Comparison of ENCODE assay signal across 22 mouse cellular contexts in genomic region chr2:73021046-73021445, GRCm38 (mm10). TPM values are rescaled to one million over a fixed set of nuclear protein-coding genes. Genes with fewer than 3 reads are reported as not detected.
DNase-seq lines count a peak whose midpoint lies in the region; ATAC-seq lines count a peak whose summit lies in the region.
"Had no signal": no experiment of that assay in that cellular context is flagged by ENCODE, and none has a peak within 500 bp of the region (broad histone marks: within the 10 kb centered on the region; RNA-seq: fewer than 3 reads in every experiment).

No protein-coding gene starts in this region.

- no peak overlapping the region for H3K4me3 ChIP-seq in forebrain, embryonic 13.5 days
- H3K4me3 ChIP-seq in forebrain, embryonic 15.5 days, result no peak overlapping the region
- H3K4me3 ChIP-seq: embryonic facial prominence, embryonic 13.5 days; heart, embryonic 13.5 days; hindbrain, embryonic 12.5 days; left cerebral cortex, adult 2 months; limb, embryonic 15.5 days; midbrain, embryonic 15.5 days had no signal

- no peaks in the 10 kb centered on the region for H3K36me3 ChIP-seq in forebrain, embryonic 13.5 days (ENCODE audit: poor library complexity, severe bottlenecking)
- H3K36me3 ChIP-seq in forebrain, embryonic 15.5 days, result no peaks in the 10 kb centered on the region
- H3K36me3 ChIP-seq: embryonic facial prominence, embryonic 13.5 days; heart, embryonic 13.5 days; hindbrain, embryonic 12.5 days; limb, embryonic 15.5 days; midbrain, embryonic 15.5 days had no signal

- H3K9ac ChIP-seq in forebrain, embryonic 13.5 days, result no peak overlapping the region
- no peak overlapping the region for H3K9ac ChIP-seq in forebrain, embryonic 15.5 days (replicated peaks)
- H3K9ac ChIP-seq: embryonic facial prominence, embryonic 13.5 days; heart, embryonic 13.5 days; hindbrain, embryonic 12.5 days; limb, embryonic 15.5 days; midbrain, embryonic 15.5 days had no signal

- H3K4me2 ChIP-seq in forebrain, embryonic 13.5 days, result no peak overlapping the region
- no peak overlapping the region for H3K4me2 ChIP-seq in forebrain, embryonic 15.5 days (replicated peaks)
- H3K4me2 ChIP-seq: embryonic facial prominence, embryonic 13.5 days; heart, embryonic 13.5 days; hindbrain, embryonic 12.5 days; limb, embryonic 15.5 days; midbrain, embryonic 15.5 days had no signal

- H3K27ac ChIP-seq in forebrain, embryonic 13.5 days, result no peak overlapping the region
- H3K27ac ChIP-seq in forebrain, embryonic 15.5 days (replicated peaks), result no peak overlapping the region
- H3K27ac ChIP-seq: embryonic facial prominence, embryonic 13.5 days; heart, embryonic 13.5 days; hindbrain, embryonic 12.5 days; left cerebral cortex, adult 2 months; limb, embryonic 15.5 days; midbrain, embryonic 15.5 days had no signal

- ATAC-seq in megakaryocyte-erythroid progenitor cell, adult 5-6 weeks (replicated peaks; ENCODE audit: low FRiP score, low TSS enrichment, poor library complexity, severe bottlenecking), result peak; percentile 83
- ATAC-seq in forebrain, embryonic 13.5 days, result no peak
- ATAC-seq in forebrain, embryonic 15.5 days (replicated peaks), result no peak
- ATAC-seq: midbrain, embryonic 15.5 days had no signal

- no peaks in the 10 kb centered on the region for H3K9me3 ChIP-seq in forebrain, embryonic 13.5 days (replicated peaks)
- no peaks in the 10 kb centered on the region for H3K9me3 ChIP-seq in forebrain, embryonic 15.5 days
- H3K9me3 ChIP-seq: embryonic facial prominence, embryonic 13.5 days; heart, embryonic 13.5 days; hindbrain, embryonic 12.5 days; limb, embryonic 15.5 days; midbrain, embryonic 15.5 days had no signal

- no peaks in the 10 kb centered on the region for H3K27me3 ChIP-seq in forebrain, embryonic 13.5 days
- no peaks in the 10 kb centered on the region for H3K27me3 ChIP-seq in forebrain, embryonic 15.5 days
- H3K27me3 ChIP-seq: embryonic facial prominence, embryonic 13.5 days; heart, embryonic 13.5 days; hindbrain, embryonic 12.5 days; limb, embryonic 15.5 days; midbrain, embryonic 15.5 days had no signal

- DNase-seq in heart, postnatal 4 days, result peak; percentile 33
- no peak for DNase-seq in heart, postnatal 10 days
- DNase-seq in R1 (ENCODE audit: low read depth, low spot score), result peak; percentile 97
- peak; percentile 80 for DNase-seq in liver
- DNase-seq in left cerebral cortex, adult 8-10 months (ENCODE audit: low spot score in 2 of 2), result no peak
- DNase-seq: adrenal gland, postnatal 25 days; thymus, adult 2 months had no signal

- 82% methylated on average over 6 of the region's 6 CpGs for WGBS in forebrain, embryonic 13.5 days
- 84% methylated on average over 6 of the region's 6 CpGs for WGBS in forebrain, embryonic 15.5 days

- H3K4me1 ChIP-seq in forebrain, embryonic 13.5 days, result 0 out of 2 replicates have a peak, but pooled peaks cover 5% of the 10 kb centered on the region
- peaks cover 9% of the 10 kb centered on the region for H3K4me1 ChIP-seq in forebrain, embryonic 15.5 days
- H3K4me1 ChIP-seq: hindbrain, embryonic 12.5 days; midbrain, embryonic 15.5 days had no signal

- intact Hi-C loops in heart, postnatal 10 days (cut with DNase I), result no loop called here

RNA-seq across cellular contexts. Expression of gene Gm11084, which starts 34.5 kb away (rescaled TPM):
- not detected for total RNA-seq in heart, postnatal 4 days (2021)
- total RNA-seq in heart, postnatal 10 days (2021), result not detected
- not detected in 2 replicates for total RNA-seq in megakaryocyte-erythroid progenitor cell, adult 5-6 weeks (2014; fragmentation: Nextera tagmentation)
- not detected in 2 replicates for total RNA-seq in megakaryocyte-erythroid progenitor cell, adult 5-6 weeks (2017)
- total RNA-seq in left cerebral cortex, adult 8-10 months (2022), result not detected
- polyA plus RNA-seq in forebrain, embryonic 13.5 days (2015; fragmentation: Nextera tagmentation; extraction: Ambion mirVana), result not detected in 2 replicates
- polyA plus RNA-seq in forebrain, embryonic 15.5 days (2015; fragmentation: Nextera tagmentation; extraction: Ambion mirVana), result not detected in 2 replicates
- total RNA-seq: adrenal gland, postnatal 25 days; layer of hippocampus, adult 8-10 months; left cerebral cortex, adult 2 months had no signal
- polyA plus RNA-seq: cortical plate, adult 2 months; embryonic facial prominence, embryonic 13.5 days; forebrain, embryonic 11.5 days; gonadal fat pad, adult 2 months; heart, embryonic 13.5 days; hindbrain, embryonic 12.5 days; intestine, embryonic 14.5 days; kidney, embryonic 16.5 days; limb, embryonic 15.5 days; midbrain, embryonic 15.5 days; thymus, adult 2 months had no signal

RNA-seq across cellular contexts. Expression of gene Sp3, which starts 40.8 kb away (rescaled TPM):
- 10 to 100 TPM; 69.3 to 70.3 TPM for total RNA-seq in heart, postnatal 4 days (2021)
- total RNA-seq in heart, postnatal 10 days (2021), result 10 to 100 TPM; 60.3 to 61.8 TPM
- 72.7 and 84.4 TPM in 2 replicates for total RNA-seq in megakaryocyte-erythroid progenitor cell, adult 5-6 weeks (2014; fragmentation: Nextera tagmentation)
- 101 and 111 TPM in 2 replicates for total RNA-seq in megakaryocyte-erythroid progenitor cell, adult 5-6 weeks (2017)
- 10 to 100 TPM; 58.1 to 71.3 (median 65.5) TPM for total RNA-seq in left cerebral cortex, adult 8-10 months (2022)
- 64.3 and 66.6 TPM in 2 replicates for polyA plus RNA-seq in forebrain, embryonic 13.5 days (2015; fragmentation: Nextera tagmentation; extraction: Ambion mirVana)
- polyA plus RNA-seq in forebrain, embryonic 15.5 days (2015; fragmentation: Nextera tagmentation; extraction: Ambion mirVana), result 57.6 and 61.4 TPM in 2 replicates

Comparison
In these comparisons a context has a peak if more than half of its experiments do, and no peak if none do; other contexts are left out.
1. DNase-seq: peak in heart, postnatal 4 days (single experiment), R1 (single experiment) and liver (single experiment); none in heart, postnatal 10 days (0 of 2) and left cerebral cortex, adult 8-10 months (0 of 2).